Mouse (Mus musculus) myocyte (in vitro differentiated cells): Measurements from ENCODE around the gene Dctn1.

Experiments used
- CEBPB ChIP-seq: IDR thresholded peaks from 2 replicates; pipeline ENCODE4 v1.6.1; 2011; ENCODE audit warnings: mild to moderate bottlenecking, moderate library complexity; ENCODE audit not compliant: poor library complexity, insufficient read depth, severe bottlenecking
- E2F4 ChIP-seq: IDR thresholded peaks from one replicate; pipeline ENCODE4 v1.6.1; 2011; ENCODE audit warnings: mild to moderate bottlenecking, control low read depth, moderate library complexity; ENCODE audit not compliant: insufficient read depth
- MAX ChIP-seq: IDR thresholded peaks from one replicate; pipeline ENCODE4 v1.6.1; 2011; ENCODE audit warnings: low read depth, mild to moderate bottlenecking, control low read depth
- MYOG ChIP-seq, 3 experiments: IDR thresholded peaks; one replicate each; pipeline ENCODE4 v1.6.1; 2011; ENCODE audit warnings: control low read depth in 2 of 3, low read depth in 2 of 3, mild to moderate bottlenecking in 2 of 3; ENCODE audit not compliant: insufficient read length in 2 of 3, control insufficient read depth in 1 of 3, insufficient read depth in 1 of 3
- POLR2A ChIP-seq: IDR thresholded peaks from one replicate; pipeline ENCODE4 v1.6.1; 2011; ENCODE audit warnings: low read depth, mild to moderate bottlenecking, control low read depth, moderate library complexity; ENCODE audit not compliant: insufficient read length
- POLR2AphosphoS2 ChIP-seq: IDR thresholded peaks from one replicate; pipeline ENCODE4 v1.6.1; 2011; ENCODE audit warnings: low read depth, control low read depth; ENCODE audit not compliant: insufficient read length
- REST ChIP-seq: IDR thresholded peaks from one replicate; pipeline ENCODE4 v1.6.1; 2011; ENCODE audit warnings: mild to moderate bottlenecking, control low read depth, moderate library complexity; ENCODE audit not compliant: insufficient read depth, insufficient read length
- TCF12 ChIP-seq: IDR thresholded peaks from one replicate; pipeline ENCODE4 v1.6.1; 2011; ENCODE audit warnings: mild to moderate bottlenecking, control low read depth; ENCODE audit not compliant: poor library complexity, insufficient read depth, severe bottlenecking
- TCF3 ChIP-seq: IDR thresholded peaks from one replicate; pipeline ENCODE4 v1.6.1; 2011; ENCODE audit warnings: low read depth, control low read depth; ENCODE audit not compliant: insufficient read length
- USF1 ChIP-seq: IDR thresholded peaks from one replicate; pipeline ENCODE4 v1.6.1; 2011; ENCODE audit warnings: low read depth, mild to moderate bottlenecking, control low read depth, moderate library complexity

DNA sequence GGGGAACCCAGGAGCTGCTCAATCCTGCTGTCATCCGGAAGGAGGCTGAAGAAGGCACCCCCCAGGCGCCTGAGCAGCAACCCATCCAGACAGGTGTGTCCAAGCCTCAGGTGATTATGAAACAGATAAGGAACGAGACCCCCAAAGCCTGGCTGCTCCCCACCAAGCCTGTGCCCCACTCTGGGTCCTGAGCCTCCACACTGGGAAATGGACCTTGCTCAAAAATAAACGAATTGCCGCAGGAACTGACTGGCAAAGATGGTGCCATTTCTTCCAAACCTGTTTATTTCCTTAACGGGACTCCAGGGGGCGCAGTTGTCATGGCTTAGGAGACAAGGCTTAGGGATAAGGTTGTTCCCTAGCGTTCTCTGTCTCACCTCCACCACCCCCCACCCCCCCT lies 3.0 kb upstream of the Dctn1 start:
- TF ChIP-seq TCF3 (no peak), POLR2A (no peak), MAX (no peak), REST (no peak), CEBPB (no peak), TCF12 (no peak), USF1 (no peak), MYOG (IDR thresholded peaks at IDR 0.05; ENCODE audit: control insufficient read depth in 1 of 3, insufficient read depth in 1 of 3, insufficient read length in 2 of 3, low read depth in 2 of 3) (no peak), E2F4 (no peak), POLR2AphosphoS2 (no peak)
